Mouse (Mus musculus): ENCODE measurements around the gene Ncapd3. TPM values are rescaled to one million over a fixed set of nuclear protein-coding genes. Genes with fewer than 3 reads are reported as not detected.

Gene Ncapd3
- polyA plus RNA-seq, 1 experiment from 2014 or later: 24.9 TPM

DNA sequence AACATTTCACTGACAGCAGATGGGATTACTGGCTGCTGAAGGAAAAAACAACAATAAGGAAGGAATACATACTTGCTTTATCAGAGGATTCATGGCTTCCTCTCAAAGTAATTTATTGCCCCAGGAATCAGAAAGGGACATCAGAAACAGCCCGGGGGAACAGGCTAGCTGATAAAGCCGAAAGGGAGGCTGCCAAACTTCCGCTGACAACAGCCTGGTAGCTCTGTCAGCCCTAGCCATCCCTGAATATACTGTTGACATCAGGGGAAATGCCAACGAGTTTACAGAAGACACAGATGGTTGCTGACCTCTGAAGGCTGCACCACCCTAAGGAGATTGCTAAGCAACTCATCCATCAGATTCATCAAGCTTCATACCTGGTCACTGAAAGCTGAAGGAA is 98.7 kb downstream of the Ncapd3 start:
- H3K9ac ChIP-seq: no peak overlapping the region
- 72% methylated on average over 4 of the region's 4 CpGs for WGBS
- no peaks in the 10 kb centered on the region for H3K4me1 ChIP-seq
- H3K27me3 ChIP-seq (replicated peaks): no peaks in the 10 kb centered on the region
- ATAC-seq (ENCODE audit: insufficient read depth, low FRiP score, low read depth): no peak
- no peaks in the 10 kb centered on the region for H3K9me3 ChIP-seq
- H3K36me3 ChIP-seq: no peaks in the 10 kb centered on the region
- H3K4me3 ChIP-seq (replicated peaks): no peak overlapping the region
- H3K4me2 ChIP-seq: no peak overlapping the region
- H3K27ac ChIP-seq: no peak overlapping the region

DNA sequence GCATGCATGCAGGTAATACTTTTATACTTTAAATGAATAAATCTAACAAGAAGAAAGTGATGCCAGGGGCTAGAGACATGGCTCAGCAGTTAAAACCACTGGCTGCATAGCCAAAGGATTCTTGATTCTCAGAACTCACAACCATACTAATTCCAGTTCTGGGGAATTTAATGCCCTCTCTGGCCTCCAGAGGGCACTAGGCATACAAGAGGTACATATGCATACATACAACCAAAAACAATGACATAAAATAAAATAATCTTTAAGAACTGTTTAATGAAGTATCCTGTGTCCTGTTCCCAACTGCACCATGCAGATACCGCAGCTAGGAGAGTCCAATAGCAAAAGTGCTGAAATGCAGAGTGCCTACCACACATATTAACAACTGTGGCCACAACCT is 104.4 kb downstream of the Ncapd3 start:
- H3K4me3 ChIP-seq (replicated peaks): no peak overlapping the region
- H3K9ac ChIP-seq: no peak overlapping the region
- 73% methylated on average over 1 of the region's 1 CpGs for WGBS
- H3K4me1 ChIP-seq: no peaks in the 10 kb centered on the region
- H3K27ac ChIP-seq: no peak overlapping the region
- no peak overlapping the region for H3K4me2 ChIP-seq
- no peaks in the 10 kb centered on the region for H3K36me3 ChIP-seq
- no peak for ATAC-seq (ENCODE audit: insufficient read depth, low FRiP score, low read depth)
- no peaks in the 10 kb centered on the region for H3K27me3 ChIP-seq (replicated peaks)
- H3K9me3 ChIP-seq: no peaks in the 10 kb centered on the region

DNA sequence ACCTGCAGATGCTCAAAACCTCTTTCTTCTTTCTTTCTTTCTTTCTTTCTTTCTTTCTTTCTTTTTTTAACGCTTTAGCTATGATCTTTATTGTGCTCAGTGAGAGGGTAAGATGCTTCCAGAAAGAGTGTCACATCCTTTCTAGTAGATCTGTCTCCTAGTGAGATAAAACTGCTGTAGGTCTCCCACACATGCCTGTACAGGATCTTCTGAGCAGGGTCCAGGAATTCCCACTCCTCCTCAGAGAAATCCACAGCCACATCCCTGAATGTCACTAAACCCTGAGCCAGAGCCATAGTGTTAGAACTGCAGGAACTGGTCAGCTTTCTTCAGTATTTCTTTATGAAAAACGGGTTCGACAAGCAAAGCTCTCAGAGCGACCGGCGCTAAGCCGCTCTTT is 105.4 kb downstream of the Ncapd3 start:
- no peaks in the 10 kb centered on the region for H3K27me3 ChIP-seq (replicated peaks)
- no peak overlapping the region for H3K4me2 ChIP-seq
- H3K9ac ChIP-seq: no peak overlapping the region
- no peaks in the 10 kb centered on the region for H3K4me1 ChIP-seq
- WGBS: 89% methylated on average over 7 of the region's 7 CpGs
- H3K4me3 ChIP-seq (replicated peaks): no peak overlapping the region
- no peak overlapping the region for H3K27ac ChIP-seq
- H3K9me3 ChIP-seq: no peaks in the 10 kb centered on the region
- no peaks in the 10 kb centered on the region for H3K36me3 ChIP-seq
- no peak for ATAC-seq (ENCODE audit: insufficient read depth, low FRiP score, low read depth)

GRCm38 (mm10) chr9:27136651-27137050 is 106.7 kb downstream of the Ncapd3 start:
- H3K9me3 ChIP-seq: no peaks in the 10 kb centered on the region
- 65% methylated on average over 8 of the region's 8 CpGs for WGBS
- ATAC-seq (ENCODE audit: insufficient read depth, low FRiP score, low read depth): no peak
- no peaks in the 10 kb centered on the region for H3K4me1 ChIP-seq
- no peak overlapping the region for H3K27ac ChIP-seq
- no peaks in the 10 kb centered on the region for H3K27me3 ChIP-seq (replicated peaks)
- H3K9ac ChIP-seq: no peak overlapping the region
- peaks cover under 1% of the 10 kb centered on the region; the same call in 1 of the 2 replicates for H3K36me3 ChIP-seq
- no peak overlapping the region for H3K4me2 ChIP-seq
- no peak overlapping the region for H3K4me3 ChIP-seq (replicated peaks)

- WGBS: 93% methylated on average over 10 of the region's 10 CpGs
- no peak for ATAC-seq (ENCODE audit: insufficient read depth, low FRiP score, low read depth)
- H3K27ac ChIP-seq: no peak overlapping the region
- peaks cover 3% of the 10 kb centered on the region; the same call in 1 of the 2 replicates for H3K36me3 ChIP-seq
- no peaks in the 10 kb centered on the region for H3K4me1 ChIP-seq
- no peak overlapping the region for H3K4me3 ChIP-seq (replicated peaks)
- H3K9me3 ChIP-seq: no peaks in the 10 kb centered on the region
- no peaks in the 10 kb centered on the region for H3K27me3 ChIP-seq (replicated peaks)
- no peak overlapping the region for H3K9ac ChIP-seq
- H3K4me2 ChIP-seq: no peak overlapping the region
Observed at GRCm38 (mm10) chr9:27140432-27141065, 110.6 kb downstream of the Ncapd3 start.

GRCm38 (mm10) chr9:27144271-27144840 is 114.4 kb downstream of the Ncapd3 start:
- ATAC-seq (ENCODE audit: insufficient read depth, low FRiP score, low read depth): no peak
- Histone ChIP-seq H3K9me3 (no peaks in the 10 kb centered on the region), H3K4me3 (replicated peaks) (no peak overlapping the region), H3K27me3 (replicated peaks) (no peaks in the 10 kb centered on the region), H3K4me2 (no peak overlapping the region), H3K4me1 (peaks cover 9% of the 10 kb centered on the region; the same call in 1 of the 2 replicates), H3K27ac (no peak overlapping the region), H3K36me3 (peaks cover 3% of the 10 kb centered on the region; the same call in 1 of the 2 replicates), H3K9ac (no peak overlapping the region)
- 77% methylated on average over 4 of the region's 4 CpGs for WGBS

Other genes with a start within 250 kb of the Ncapd3 start
- gene Glb1l2, start 223.7 kb upstream of the Ncapd3 start, polyA plus RNA-seq (2015; fragmentation: Nextera tagmentation; extraction: Ambion mirVana): 5.0 and 5.3 TPM in 2 replicates
- not detected in 2 replicates for gene Glb1l3, start 169.3 kb upstream of the Ncapd3 start, polyA plus RNA-seq (2015; fragmentation: Nextera tagmentation; extraction: Ambion mirVana)
- gene Gm1110, start 107.1 kb upstream of the Ncapd3 start, polyA plus RNA-seq (2015; fragmentation: Nextera tagmentation; extraction: Ambion mirVana): not detected in 2 replicates
- 41.5 and 42.7 TPM in 2 replicates for gene Acad8, start 30.6 kb upstream of the Ncapd3 start, polyA plus RNA-seq (2015; fragmentation: Nextera tagmentation; extraction: Ambion mirVana)
- 138 and 149 TPM in 2 replicates for gene Thyn1, start 30.5 kb upstream of the Ncapd3 start, polyA plus RNA-seq (2015; fragmentation: Nextera tagmentation; extraction: Ambion mirVana)
- gene Vps26b, start 110 bp upstream of the Ncapd3 start, polyA plus RNA-seq (2015; fragmentation: Nextera tagmentation; extraction: Ambion mirVana): 32.9 TPM in 2 replicates
- 54.8 and 56.9 TPM in 2 replicates for gene Jam3, start 125.2 kb downstream of the Ncapd3 start, polyA plus RNA-seq (2015; fragmentation: Nextera tagmentation; extraction: Ambion mirVana)